ENCODE assay signal across 23 mouse cellular contexts in genomic region chr1:154178541-154179155, GRCm38 (mm10). TPM values are rescaled to one million over a fixed set of nuclear protein-coding genes. Genes with fewer than 3 reads are reported as not detected.
DNase-seq lines count a peak whose midpoint lies in the region; TF ChIP-seq lines count a peak whose summit lies in the region.
"Had no signal": no experiment of that assay in that cellular context is flagged by ENCODE, and none has a peak within 500 bp of the region (broad histone marks: within the 10 kb centered on the region; RNA-seq: fewer than 3 reads in every experiment).

No protein-coding gene starts in this region.

- H3K27ac ChIP-seq in testis, adult 2 months (ENCODE audit: control insufficient read depth, insufficient read depth, low read depth, low read length), result peak overlapping the region; percentile 56
- H3K27ac ChIP-seq: embryonic facial prominence, embryonic 10.5 days; forebrain, embryonic 15.5 days; heart, adult 2 months; heart, embryonic 15.5 days; hindbrain, embryonic 13.5 days; hindbrain, postnatal 0 days had no signal

- DNase-seq in heart, adult 11 months, result peak; percentile 87
- no peak for DNase-seq in heart, adult 18-20 months
- DNase-seq in testis, postnatal 14 days (ENCODE audit: low spot score), result no peak
- DNase-seq in adrenal gland, postnatal 14 days, result peak; percentile 74
- DNase-seq in ovary, postnatal 36 days (ENCODE audit: low spot score), result no peak
- DNase-seq in cerebellum, postnatal 4 days (ENCODE audit: low spot score in 2 of 2), result no peak
- DNase-seq: cerebellum, adult 18-20 months; cerebellum, adult 9-11 months; cerebellum, postnatal 36 days; gastrocnemius, postnatal 36 days; heart, adult 2 months; heart, postnatal 14 days had no signal

- no peak for TF ChIP-seq CTCF in testis, adult 2 months (IDR thresholded peaks at IDR 0.05; ENCODE audit: control insufficient read depth, insufficient read depth, insufficient replicate concordance, low read depth, low read length)

- H3K36me3 ChIP-seq in testis, adult 2 months (ENCODE audit: control insufficient read depth, insufficient read depth, low read length), result no peaks in the 10 kb centered on the region
- H3K36me3 ChIP-seq: embryonic facial prominence, embryonic 10.5 days; forebrain, embryonic 15.5 days; heart, embryonic 15.5 days; hindbrain, embryonic 13.5 days had no signal

- H3K27me3 ChIP-seq in testis, adult 2 months (ENCODE audit: control insufficient read depth, insufficient read depth, low read length), result no peaks in the 10 kb centered on the region
- H3K27me3 ChIP-seq: forebrain, embryonic 15.5 days; heart, embryonic 15.5 days; hindbrain, embryonic 13.5 days had no signal

- no peak for TF ChIP-seq POLR2A in testis, adult 2 months (IDR thresholded peaks at IDR 0.05; ENCODE audit: control insufficient read depth, low read depth, low read length)

- H3K4me3 ChIP-seq in testis, adult 2 months (ENCODE audit: control insufficient read depth, low read depth, low read length), result no peak overlapping the region
- H3K4me3 ChIP-seq: embryonic facial prominence, embryonic 10.5 days; forebrain, embryonic 15.5 days; heart, adult 2 months; heart, embryonic 15.5 days; hindbrain, embryonic 13.5 days had no signal

- H3K4me1 ChIP-seq in testis, adult 2 months (ENCODE audit: control insufficient read depth, insufficient read depth, low read length), result no peaks in the 10 kb centered on the region
- H3K4me1 ChIP-seq: forebrain, embryonic 15.5 days; heart, embryonic 15.5 days had no signal

RNA-seq across cellular contexts. Expression of gene Zfp648, which starts 22.3 kb away (rescaled TPM):
- not detected for total RNA-seq in heart, adult 18-20 months (2021)
- 0.59 TPM in 1 of 2 replicates, not detected in the other for polyA plus RNA-seq in testis, adult 2 months (2012; rRNA removed)
- 0.30 TPM in 2 replicates for total RNA-seq in adrenal gland, postnatal 14 days (2021)
- total RNA-seq: gastrocnemius, adult 8-10 months; gastrocnemius, postnatal 36 days; heart, adult 2 months; heart, postnatal 14 days; hematopoietic stem cell, adult 5-6 weeks; MEL had no signal
- polyA plus RNA-seq: C2C12; heart, adult 2 months; heart, embryonic 11.5 days had no signal

Comparison
In these comparisons a context has a peak if more than half of its experiments do, and no peak if none do; other contexts are left out.
1. DNase-seq: peak in heart, adult 11 months (single experiment) and adrenal gland, postnatal 14 days (single experiment); none in heart, adult 18-20 months (0 of 2), testis, postnatal 14 days (single experiment), ovary, postnatal 36 days (single experiment) and cerebellum, postnatal 4 days (0 of 2).